Mouse (Mus musculus) lung, adult 2 months (tissue): ENCODE results near the gene Mettl8.
A peak's percentile ranks its signal among the peaks of the same experiment; 100 is the strongest.

Source experiments
- CTCF ChIP-seq: fragments of 200-500 bp; IDR thresholded peaks from 2 replicates; pipeline ENCODE4 v1.5.1; 2011; ENCODE audit warnings: mild to moderate bottlenecking, low read length, control low read depth; ENCODE audit not compliant: insufficient read depth
- POLR2A ChIP-seq: fragments of 200-500 bp; IDR thresholded peaks from 2 replicates; pipeline ENCODE4 v1.6.1; 2011; ENCODE audit warnings: low read depth, mild to moderate bottlenecking, control low read depth, low read length, borderline replicate concordance; ENCODE audit errors: extremely low read depth

GRCm38 (mm10) chr2:71039522-71040121 lies 15.8 kb downstream of the Mettl8 start:
- TF ChIP-seq POLR2A, result no peak
- peak; percentile 78 for TF ChIP-seq CTCF
